Mouse (Mus musculus) hindbrain, postnatal 0 days (tissue): ENCODE data around the gene Olfr559. TPM values are rescaled to one million over a fixed set of nuclear protein-coding genes. Genes with fewer than 3 reads are reported as not detected.

Source experiments
- ATAC-seq: fragments of 200-750 bp; cut with Nextera tagmentation; 2 replicates; pipeline ENCODE4 v1.8.0; 2017; ENCODE audit warnings: mild to moderate bottlenecking, moderate TSS enrichment, moderate library complexity
- DNase-seq: peaks from one replicate; pipeline ENCODE4 v3.0.0-alpha.2; 2015; ENCODE audit warnings: low spot score
- H3K27ac ChIP-seq: fragments of 300-500 bp; sonication (generic); 2 replicates; pipeline ENCODE4 v1.5.1; 2014; ENCODE audit warnings: mild to moderate bottlenecking
- H3K27me3 ChIP-seq: fragments of 300-500 bp; sonication (generic); 2 replicates; pipeline ENCODE4 v1.6.1; 2014; ENCODE audit warnings: low read length, mixed read lengths; ENCODE audit not compliant: insufficient read depth
- H3K36me3 ChIP-seq: fragments of 300-500 bp; sonication (generic); 2 replicates; pipeline ENCODE4 v1.6.1; 2014; ENCODE audit warnings: low read length, mixed read lengths; ENCODE audit not compliant: insufficient read depth
- H3K4me1 ChIP-seq: fragments of 300-500 bp; sonication (generic); 2 replicates; pipeline ENCODE4 v1.6.1; 2014; ENCODE audit warnings: antibody characterized with exemption, low read length, mixed read lengths; ENCODE audit not compliant: insufficient read depth
- H3K4me2 ChIP-seq: fragments of 300-500 bp; sonication (generic); 2 replicates; pipeline ENCODE4 v1.6.1; 2014; ENCODE audit warnings: low read depth, mild to moderate bottlenecking, low read length, moderate library complexity, mixed read lengths
- H3K4me3 ChIP-seq: fragments of 300-500 bp; sonication (generic); 2 replicates; pipeline ENCODE4 v1.5.1; 2014; ENCODE audit warnings: low read length
- H3K9ac ChIP-seq: fragments of 300-500 bp; sonication (generic); replicated peaks from 2 replicates; pipeline ENCODE4 v1.6.1; 2014; ENCODE audit warnings: mild to moderate bottlenecking, low read length, moderate library complexity, mixed read lengths
- H3K9me3 ChIP-seq: fragments of 300-500 bp; sonication (generic); 2 replicates; pipeline ENCODE4 v1.6.1; 2016; ENCODE audit warnings: low read length, mixed read lengths
- CTCF ChIP-seq: IDR thresholded peaks from 2 replicates; pipeline ENCODE4 v1.5.1; 2016; ENCODE audit warnings: antibody characterized with exemption, control low read depth, low read depth
- WGBS: fragments of 180-500 bp; shearing (Covaris S2); extraction: QIAGEN DNeasy Blood & Tissue Kit; methylation state at CpG from one replicate; pipeline ENCODE4 v1.1.7; 2014; 5-methylcytosine and 5-hydroxymethylcytosine counted together
- polyA plus RNA-seq: library from polyadenylated mRNA; unstranded; fragments of >200 nt; fragmentation: Nextera tagmentation; extraction: Ambion mirVana; gene quantifications from 2 replicates; pipeline ENCODE4 v1.2.1, GENCODE M21; 2015
- total RNA-seq: library from RNA; depleted of rRNA; stranded (reverse); fragments of >200 nt; gene quantifications from 2 replicates; pipeline ENCODE4 v1.2.3, GENCODE M21; 2014; rRNA removed

Olfr559 gene
- not detected in 2 replicates for total RNA-seq
- polyA plus RNA-seq: not detected in 2 replicates

- Histone ChIP-seq H3K27ac (no peak within 1 kb of the TSS), H3K4me1 (no peaks in the 10 kb centered on the region), H3K27me3 (no peaks in the 10 kb centered on the region), H3K36me3 (no peaks in the 10 kb centered on the region), H3K4me3 (no peak within 1 kb of the TSS), H3K4me2 (no peak within 1 kb of the TSS), H3K9me3 (no peaks in the 10 kb centered on the region), H3K9ac (no peak within 1 kb of the TSS)
- TF ChIP-seq CTCF: no peak
- ATAC-seq (no peak), DNase-seq (no peak)
These were observed at the start of gene Olfr559 for GRCm38 (mm10) chr7:102727391-102727790. Olfr559 (minus strand) TSS chr7:102727491.

DNA sequence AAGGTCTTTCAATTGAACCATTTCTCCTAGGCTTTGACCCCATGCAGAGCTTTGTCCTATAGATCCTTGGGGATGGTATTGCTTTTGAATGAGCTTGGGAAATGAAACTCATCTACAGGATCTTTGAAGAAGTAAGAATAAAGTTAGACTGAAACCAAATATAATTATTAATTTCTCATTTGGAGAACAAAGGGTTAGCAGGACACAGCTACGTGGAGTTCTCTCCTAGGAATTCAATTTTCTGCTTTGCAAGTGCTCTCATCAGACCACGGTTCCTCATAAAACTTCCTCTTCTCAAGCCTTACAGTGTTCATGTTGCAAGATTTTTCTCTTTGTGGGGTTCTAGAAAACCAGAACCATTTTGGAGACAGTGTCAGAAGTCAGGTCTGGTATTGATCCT, 43.6 kb upstream of the Olfr559 start, which contains the start of gene Olfr561:
Olfr561 (plus strand) TSS at position 301 of the 400 bp plus-strand sequence.
- ATAC-seq (no peak), DNase-seq (no peak)
- H3K9ac ChIP-seq: no peak within 1 kb of the TSS
- no peak within 1 kb of the TSS for H3K4me2 ChIP-seq
- no peaks in the 10 kb centered on the region for H3K9me3 ChIP-seq
- H3K4me1 ChIP-seq: no peaks in the 10 kb centered on the region
- WGBS: 67% methylated on average over 2 of the region's 2 CpGs
- H3K27ac ChIP-seq: no peak within 1 kb of the TSS
- H3K36me3 ChIP-seq: no peaks in the 10 kb centered on the region
- H3K27me3 ChIP-seq: no peaks in the 10 kb centered on the region
- TF ChIP-seq CTCF: no peak
- no peak within 1 kb of the TSS for H3K4me3 ChIP-seq

DNA sequence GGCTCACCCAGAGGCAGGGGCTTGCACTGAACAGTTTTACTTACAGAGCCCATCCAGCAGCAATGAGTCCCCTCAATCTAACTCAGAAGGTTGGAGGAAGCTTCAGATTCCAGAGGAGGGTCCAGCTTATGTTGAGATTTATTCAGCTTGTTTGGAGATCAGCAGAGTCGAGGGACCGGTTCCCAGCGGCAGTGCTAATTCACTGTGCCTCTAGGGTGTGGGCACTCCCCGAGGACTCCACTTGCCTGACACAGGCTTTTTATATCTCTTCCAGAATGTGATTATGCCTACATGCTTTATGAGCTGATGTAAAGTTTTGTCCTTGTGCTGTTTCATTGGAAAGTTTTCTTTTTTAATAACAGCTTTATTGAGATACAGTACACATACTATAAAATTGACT, 32.0 kb upstream of the Olfr559 start, which contains the start of the genes Olfr560 and Olfr78:
Olfr560 (minus strand) TSS at position 101 of the 400 bp plus-strand sequence.
Olfr78 (minus strand) TSS at position 206 of the 400 bp plus-strand sequence.
- no peak for ATAC-seq
- no peak within 1 kb of the TSS for H3K9ac ChIP-seq
- 78% methylated on average over 4 of the region's 4 CpGs for WGBS
- no peak for TF ChIP-seq CTCF
- H3K4me1 ChIP-seq: no peaks in the 10 kb centered on the region
- H3K9me3 ChIP-seq: no peaks in the 10 kb centered on the region
- no peak within 1 kb of the TSS for H3K27ac ChIP-seq
- DNase-seq: no peak
- no peaks in the 10 kb centered on the region for H3K36me3 ChIP-seq
- H3K4me3 ChIP-seq: no peak within 1 kb of the TSS
- no peak within 1 kb of the TSS for H3K4me2 ChIP-seq
- H3K27me3 ChIP-seq: no peaks in the 10 kb centered on the region

DNA sequence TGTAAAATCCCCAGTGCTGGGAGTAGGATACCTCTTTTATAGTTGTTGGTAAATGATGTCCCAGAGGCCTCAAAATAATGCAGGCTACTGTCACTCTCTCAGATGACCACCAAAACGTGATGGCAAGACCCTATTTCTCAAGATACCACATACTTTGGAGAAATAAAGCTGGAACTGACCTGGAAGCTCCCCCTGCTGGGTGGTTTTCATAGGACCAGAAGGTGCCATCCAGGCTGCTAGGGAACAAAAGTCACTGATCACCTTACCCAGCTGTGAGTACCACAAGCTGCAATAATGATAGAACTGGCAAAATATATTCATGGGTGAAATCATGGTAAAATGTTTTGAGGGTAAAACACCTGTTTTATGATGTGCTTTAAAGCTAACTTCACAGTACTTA, 24.8 kb upstream of the Olfr559 start:
- WGBS: 24% methylated on average over 1 of the region's 1 CpGs
- Histone ChIP-seq H3K4me2 (no peak overlapping the region), H3K36me3 (no peaks in the 10 kb centered on the region), H3K9ac (no peak overlapping the region), H3K4me3 (no peak overlapping the region), H3K27me3 (no peaks in the 10 kb centered on the region), H3K9me3 (no peaks in the 10 kb centered on the region), H3K4me1 (no peaks in the 10 kb centered on the region), H3K27ac (no peak overlapping the region)
- ATAC-seq (no peak), DNase-seq (no peak)
- TF ChIP-seq CTCF: no peak; the same call in 1 of the 2 replicates

DNA sequence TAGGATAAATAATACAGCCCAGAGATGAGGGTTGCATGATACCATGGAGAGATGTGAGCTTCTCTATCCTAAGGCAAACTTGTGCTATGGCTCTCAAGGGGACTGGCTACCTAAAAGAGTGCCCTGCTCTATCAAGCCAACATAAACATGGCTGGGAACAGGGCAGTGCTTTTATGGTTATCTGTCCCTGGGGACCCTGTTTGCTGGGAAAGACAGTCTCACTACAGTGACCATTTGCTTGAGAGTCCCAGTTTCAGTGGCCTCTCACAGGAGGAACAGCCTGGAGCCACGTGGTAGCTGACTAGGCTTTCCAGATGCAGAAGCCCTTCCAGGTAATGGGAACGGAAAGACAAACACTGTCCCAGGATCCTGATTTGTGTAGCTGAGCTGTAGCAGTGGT, 10.4 kb upstream of the Olfr559 start:
- H3K9ac ChIP-seq: no peak overlapping the region
- no peak overlapping the region for H3K27ac ChIP-seq
- DNase-seq (no peak), ATAC-seq (no peak)
- H3K4me3 ChIP-seq: no peak overlapping the region
- WGBS: 60% methylated on average over 2 of the region's 2 CpGs
- H3K36me3 ChIP-seq: no peaks in the 10 kb centered on the region
- TF ChIP-seq CTCF: no peak
- no peak overlapping the region for H3K4me2 ChIP-seq
- H3K4me1 ChIP-seq: no peaks in the 10 kb centered on the region
- H3K27me3 ChIP-seq: no peaks in the 10 kb centered on the region
- no peaks in the 10 kb centered on the region for H3K9me3 ChIP-seq

DNA sequence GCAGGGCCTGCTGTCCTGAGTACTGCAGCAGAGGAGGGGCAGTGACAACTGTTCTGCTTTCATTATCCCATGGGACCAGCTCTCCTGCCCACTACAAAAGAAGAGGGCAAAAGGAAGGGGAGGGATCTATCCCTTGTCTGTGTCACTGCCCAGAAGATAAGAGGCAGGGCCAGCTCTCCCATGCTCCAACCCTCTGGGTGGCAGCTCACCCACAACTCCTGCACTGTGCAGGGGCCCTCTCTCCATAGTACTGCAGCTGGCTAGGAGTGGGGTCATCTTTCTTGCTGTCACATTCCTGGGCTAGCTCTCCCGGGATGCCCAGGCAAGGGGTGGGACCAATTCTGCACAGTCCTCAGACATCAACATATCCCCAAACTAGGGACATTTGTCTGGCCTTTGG, 6.5 kb upstream of the Olfr559 start:
- H3K27ac ChIP-seq: no peak overlapping the region
- H3K27me3 ChIP-seq: no peaks in the 10 kb centered on the region
- no peaks in the 10 kb centered on the region for H3K9me3 ChIP-seq
- TF ChIP-seq CTCF: no peak
- H3K36me3 ChIP-seq: no peaks in the 10 kb centered on the region
- WGBS: 53% methylated on average over 1 of the region's 1 CpGs
- H3K4me1 ChIP-seq: no peaks in the 10 kb centered on the region
- H3K4me3 ChIP-seq: no peak overlapping the region
- ATAC-seq: no peak; the same call in 1 of the 2 replicates
- no peak for DNase-seq
- no peak overlapping the region for H3K9ac ChIP-seq
- H3K4me2 ChIP-seq: no peak overlapping the region

DNA sequence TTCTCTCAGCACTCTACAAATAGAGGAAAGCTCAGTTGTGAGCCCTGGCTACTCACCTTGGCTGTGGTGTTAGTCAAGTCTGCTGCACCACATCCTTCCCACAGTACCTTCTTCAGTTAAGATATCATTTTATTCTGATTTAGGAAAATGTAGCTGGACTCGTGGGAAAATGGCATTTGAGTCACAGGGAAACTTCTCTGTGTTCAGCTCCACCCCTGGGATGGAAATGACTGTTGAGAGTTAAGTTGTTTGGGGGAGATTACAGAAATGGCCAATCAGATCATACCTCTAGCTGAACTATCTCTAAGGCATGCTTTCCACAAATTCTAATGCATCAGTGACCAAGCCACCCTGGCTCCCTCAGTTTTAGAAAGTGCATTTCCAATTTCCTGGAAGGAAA, 8.3 kb downstream of the Olfr559 start, which contains the start of gene Olfr33:
Olfr33 (minus strand) TSS at position 101 of the 400 bp plus-strand sequence.
- DNase-seq: no peak

More for the DNA sequence above, 8.3 kb downstream of the Olfr559 start, which contains the start of gene Olfr33:
- no peaks in the 10 kb centered on the region for H3K4me1 ChIP-seq
- no peak within 1 kb of the TSS for H3K9ac ChIP-seq
- no peak for TF ChIP-seq CTCF
- no peak within 1 kb of the TSS for H3K4me2 ChIP-seq
- H3K9me3 ChIP-seq: no peaks in the 10 kb centered on the region
- 44% methylated on average over 1 of the region's 1 CpGs for WGBS
- H3K27me3 ChIP-seq: no peaks in the 10 kb centered on the region
- H3K4me3 ChIP-seq: no peak within 1 kb of the TSS
- H3K27ac ChIP-seq: no peak within 1 kb of the TSS
- H3K36me3 ChIP-seq: no peaks in the 10 kb centered on the region
- ATAC-seq: no peak
